Comparison of ENCODE assay signal across 8 mouse cellular contexts in genomic region chr7:61837240-61837639, GRCm38 (mm10).
DNase-seq lines count a peak whose midpoint lies in the region; ATAC-seq and TF ChIP-seq lines count a peak whose summit lies in the region.

No protein-coding gene starts in this region.

- H3K4me2 ChIP-seq in lung, embryonic 15.5 days, result no peak overlapping the region
- H3K4me2 ChIP-seq in intestine, embryonic 16.5 days (ENCODE audit: low read depth, low read length), result no peak overlapping the region
- H3K4me2 ChIP-seq in midbrain, postnatal 0 days (ENCODE audit: low read depth, low read length, poor library complexity, severe bottlenecking), result no peak overlapping the region

- no peaks in the 10 kb centered on the region for H3K9me3 ChIP-seq in lung, embryonic 15.5 days
- H3K9me3 ChIP-seq in intestine, embryonic 16.5 days (ENCODE audit: control insufficient read depth, low read length), result no peaks in the 10 kb centered on the region
- H3K9me3 ChIP-seq in midbrain, postnatal 0 days (ENCODE audit: low read length), result no peaks in the 10 kb centered on the region

- TF ChIP-seq CTCF in midbrain, postnatal 0 days (IDR thresholded peaks at IDR 0.05), result no peak

- no peak for DNase-seq in lung, postnatal 25 days (ENCODE audit: low spot score)
- peak; percentile 40 for DNase-seq in embryo, embryonic 10.5 days (ENCODE audit: low spot score)
- DNase-seq in midbrain, postnatal 0 days (ENCODE audit: low spot score), result peak; percentile 80
- DNase-seq in urinary bladder, postnatal 4 days (ENCODE audit: low spot score in 2 of 2), result no peak
- DNase-seq in thymus, postnatal 14 days, result no peak
- no peak for DNase-seq in thymus, adult 18-20 months

- H3K27me3 ChIP-seq in lung, embryonic 15.5 days, result no peaks in the 10 kb centered on the region
- H3K27me3 ChIP-seq in intestine, embryonic 16.5 days (replicated peaks; ENCODE audit: control insufficient read depth, insufficient read depth, low read length), result no peaks in the 10 kb centered on the region
- no peaks in the 10 kb centered on the region for H3K27me3 ChIP-seq in midbrain, postnatal 0 days (ENCODE audit: insufficient read depth, low read length)

- peak; percentile 55; the same call in 1 of the 2 replicates for ATAC-seq in lung, embryonic 15.5 days (ENCODE audit: borderline replicate concordance, extremely low read depth, low FRiP score, low TSS enrichment)
- ATAC-seq in intestine, embryonic 16.5 days, result peak; percentile 83
- peak; percentile 92 for ATAC-seq in midbrain, postnatal 0 days (ENCODE audit: low FRiP score)

- no peaks in the 10 kb centered on the region for H3K4me1 ChIP-seq in lung, embryonic 15.5 days
- no peaks in the 10 kb centered on the region for H3K4me1 ChIP-seq in intestine, embryonic 16.5 days (ENCODE audit: control insufficient read depth, insufficient read depth, low read length)
- no peaks in the 10 kb centered on the region for H3K4me1 ChIP-seq in midbrain, postnatal 0 days (ENCODE audit: insufficient read depth, low read length)

- H3K4me3 ChIP-seq in lung, embryonic 15.5 days, result no peak overlapping the region
- no peak overlapping the region for H3K4me3 ChIP-seq in intestine, embryonic 16.5 days (ENCODE audit: low read length)
- H3K4me3 ChIP-seq in midbrain, postnatal 0 days (ENCODE audit: low read depth, low read length), result no peak overlapping the region

- H3K36me3 ChIP-seq in lung, embryonic 15.5 days, result no peaks in the 10 kb centered on the region
- no peaks in the 10 kb centered on the region for H3K36me3 ChIP-seq in intestine, embryonic 16.5 days (ENCODE audit: control insufficient read depth, insufficient read depth, low read length)
- no peaks in the 10 kb centered on the region for H3K36me3 ChIP-seq in midbrain, postnatal 0 days (ENCODE audit: insufficient read depth, low read length)

- H3K27ac ChIP-seq in lung, embryonic 15.5 days, result no peak overlapping the region
- H3K27ac ChIP-seq in intestine, embryonic 16.5 days (ENCODE audit: low read length), result no peak overlapping the region
- H3K27ac ChIP-seq in midbrain, postnatal 0 days (ENCODE audit: low read depth, low read length), result peak overlapping the region; percentile 47

- H3K9ac ChIP-seq in lung, embryonic 15.5 days, result no peak overlapping the region
- no peak overlapping the region for H3K9ac ChIP-seq in intestine, embryonic 16.5 days (ENCODE audit: low read depth, low read length)
- H3K9ac ChIP-seq in midbrain, postnatal 0 days (replicated peaks; ENCODE audit: low read length, poor library complexity, severe bottlenecking), result no peak overlapping the region

Comparison
In these comparisons a context has a peak if more than half of its experiments do, and no peak if none do; other contexts are left out.
1. DNase-seq: peak in embryo, embryonic 10.5 days (single experiment) and midbrain, postnatal 0 days (single experiment); none in lung, postnatal 25 days (single experiment), urinary bladder, postnatal 4 days (0 of 2), thymus, postnatal 14 days (single experiment) and thymus, adult 18-20 months (0 of 2).
2. Peak in every context shown above with its lines, with median percentiles within 50 percentile points of each other: ATAC-seq.